Mouse (Mus musculus) induced T-regulatory cell, adult 2 months (primary cell): ENCODE data around the gene Olfr358.

Experiments used
- DNase-seq: peaks from one replicate; pipeline ENCODE4 v3.0.0-alpha.2; 2012; ENCODE audit warnings: low read depth

Gene Olfr358

GRCm38 (mm10) chr2:37009235-37009634 is at the start of gene Olfr358:
Gene Olfr358, minus strand, starts transcription at chr2:37009335.
- no peak for DNase-seq

GRCm38 (mm10) chr2:36997030-36997429 is 12.1 kb downstream of the Olfr358 start:
- no peak for DNase-seq

GRCm38 (mm10) chr2:36993527-36993926 is 15.6 kb downstream of the Olfr358 start, which contains the start of gene Olfr357:
Gene Olfr357, plus strand, starts transcription at chr2:36993827.
- no peak for DNase-seq
